Mouse (Mus musculus) C2C12 (cell line): ENCODE results near the gene Wwox.

Source experiments
- CEBPB ChIP-seq: IDR thresholded peaks from one replicate; pipeline ENCODE4 v1.6.1; 2011; ENCODE audit warnings: low read depth, mild to moderate bottlenecking, control low read depth, moderate library complexity
- CTCF ChIP-seq: IDR thresholded peaks from one replicate; pipeline ENCODE4 v1.5.1; 2011; ENCODE audit not compliant: control insufficient read depth, insufficient read depth, insufficient read length
- FOSL1 ChIP-seq: IDR thresholded peaks from one replicate; pipeline ENCODE4 v1.8.0; 2011; ENCODE audit warnings: mild to moderate bottlenecking, low read length; ENCODE audit not compliant: poor library complexity, insufficient read depth, severe bottlenecking
- MAX ChIP-seq: IDR thresholded peaks from one replicate; pipeline ENCODE4 v1.6.1; 2011; ENCODE audit warnings: mild to moderate bottlenecking, control low read depth
- MYOD1 ChIP-seq: IDR thresholded peaks from one replicate; pipeline ENCODE4 v1.6.1; 2011; ENCODE audit warnings: low read depth; ENCODE audit not compliant: control insufficient read depth, insufficient read length
- MYOG ChIP-seq: IDR thresholded peaks from one replicate; pipeline ENCODE4 v1.6.1; 2011; ENCODE audit not compliant: control insufficient read depth, insufficient read length; ENCODE audit errors: extremely low read depth
- USF1 ChIP-seq: IDR thresholded peaks from one replicate; pipeline ENCODE4 v1.6.1; 2011; ENCODE audit warnings: low read depth, mild to moderate bottlenecking, control low read depth, moderate library complexity

DNA sequence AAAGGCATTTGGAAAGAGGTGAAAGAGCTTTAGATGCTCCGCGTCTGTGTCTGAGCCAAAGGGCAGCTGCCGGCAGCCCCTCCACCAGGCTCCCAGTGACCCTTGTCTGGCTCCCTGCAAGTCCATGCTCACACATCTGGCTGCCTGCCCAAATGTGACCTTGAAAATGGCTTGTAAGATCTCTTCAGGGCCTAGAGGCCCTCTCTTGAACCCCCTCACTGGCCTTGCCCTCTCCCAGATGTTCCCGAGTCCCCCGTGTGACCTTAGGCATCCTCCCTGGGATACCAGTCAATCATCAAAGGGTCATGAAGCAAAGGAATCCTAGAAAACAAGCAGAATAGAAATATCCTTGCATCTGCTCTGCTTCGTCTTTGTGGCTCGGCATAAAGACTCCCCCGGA is 567.1 kb downstream of the Wwox start:
- TF ChIP-seq CTCF (no peak), MAX (no peak), MYOD1 (no peak), MYOG (no peak), CEBPB (no peak), USF1 (no peak), FOSL1 (no peak)
